Comparison of ENCODE assay signal across 8 mouse cellular contexts in genomic region chr2:155382332-155382700, GRCm38 (mm10). TPM values are rescaled to one million over a fixed set of nuclear protein-coding genes. Genes with fewer than 3 reads are reported as not detected.
DNase-seq lines count a peak whose midpoint lies in the region; ATAC-seq and TF ChIP-seq lines count a peak whose summit lies in the region.

No protein-coding gene starts in this region.

- no peaks in the 10 kb centered on the region for H3K27me3 ChIP-seq in cerebellum, adult 2 months (ENCODE audit: control insufficient read depth, insufficient read depth, low read length)
- no peaks in the 10 kb centered on the region; the same call in 1 of the 2 replicates for H3K27me3 ChIP-seq in testis, adult 2 months (ENCODE audit: control insufficient read depth, insufficient read depth, low read length)
- H3K27me3 ChIP-seq in liver, embryonic 11.5 days (replicated peaks; ENCODE audit: control insufficient read depth, insufficient read depth, low read length): peaks cover 18% of the 10 kb centered on the region

- no peaks in the 10 kb centered on the region for H3K9me3 ChIP-seq in liver, embryonic 11.5 days (ENCODE audit: control insufficient read depth, low read length)

- H3K27ac ChIP-seq in cerebellum, adult 2 months (ENCODE audit: insufficient read depth, low read length): peak overlapping the region; percentile 98
- H3K27ac ChIP-seq in testis, adult 2 months (ENCODE audit: control insufficient read depth, insufficient read depth, low read depth, low read length): peak overlapping the region; percentile 97
- no peak overlapping the region for H3K27ac ChIP-seq in liver, embryonic 11.5 days (ENCODE audit: low read depth, low read length)

- H3K4me2 ChIP-seq in liver, embryonic 11.5 days: peak overlapping the region; percentile 94

- peak overlapping the region; percentile 95 for H3K4me3 ChIP-seq in cerebellum, adult 2 months (replicated peaks; ENCODE audit: insufficient read depth, low read depth, low read length)
- H3K4me3 ChIP-seq in testis, adult 2 months (ENCODE audit: control insufficient read depth, low read depth, low read length): peak overlapping the region; percentile 97
- H3K4me3 ChIP-seq in liver, embryonic 11.5 days (ENCODE audit: low read depth, low read length): peak overlapping the region; percentile 83

- ATAC-seq in liver, embryonic 11.5 days (replicated peaks; ENCODE audit: low FRiP score): peak; percentile 10; the same call in 1 of the 2 replicates
- ATAC-seq in monocyte, adult 5-6 weeks (replicated peaks; ENCODE audit: insufficient number of reproducible peaks, low FRiP score, low TSS enrichment, poor library complexity, severe bottlenecking): no peak

- DNase-seq in cerebellum, adult 2 months: no peak
- DNase-seq in cerebellum, adult 11-12 months: no peak
- DNase-seq in testis, postnatal 10 days (ENCODE audit: low spot score): no peak
- DNase-seq in liver, embryonic 11.5 days (ENCODE audit: low spot score): no peak
- DNase-seq in adrenal gland, postnatal 36 days: no peak
- DNase-seq in gastrocnemius, postnatal 10 days: no peak

- WGBS in cerebellum, adult 2 months: 11% methylated on average over 6 of the region's 6 CpGs
- 29% methylated on average over 6 of the region's 6 CpGs for WGBS in liver, embryonic 11.5 days

- H3K36me3 ChIP-seq in testis, adult 2 months (ENCODE audit: control insufficient read depth, insufficient read depth, low read length): no peaks in the 10 kb centered on the region
- no peaks in the 10 kb centered on the region for H3K36me3 ChIP-seq in liver, embryonic 11.5 days (ENCODE audit: control insufficient read depth, insufficient read depth, low read length)

- TF ChIP-seq CTCF in cerebellum, adult 2 months (IDR thresholded peaks at IDR 0.05; ENCODE audit: borderline replicate concordance, insufficient read depth, low read depth, low read length): no peak
- TF ChIP-seq CTCF in testis, adult 2 months (IDR thresholded peaks at IDR 0.05; ENCODE audit: control insufficient read depth, insufficient read depth, insufficient replicate concordance, low read depth, low read length): no peak

- no peak for TF ChIP-seq POLR2A in cerebellum, adult 2 months (IDR thresholded peaks at IDR 0.05; ENCODE audit: borderline replicate concordance, insufficient read depth, low read length)
- TF ChIP-seq POLR2A in testis, adult 2 months (IDR thresholded peaks at IDR 0.05; ENCODE audit: control insufficient read depth, low read depth, low read length): no peak

- no peak overlapping the region; the same call in 1 of the 2 replicates for H3K9ac ChIP-seq in liver, embryonic 11.5 days (ENCODE audit: low read depth, low read length)

- peaks cover 25% of the 10 kb centered on the region for H3K4me1 ChIP-seq in cerebellum, adult 2 months (ENCODE audit: control insufficient read depth, insufficient read depth, low read length)
- peaks cover 7% of the 10 kb centered on the region for H3K4me1 ChIP-seq in testis, adult 2 months (ENCODE audit: control insufficient read depth, insufficient read depth, low read length)
- H3K4me1 ChIP-seq in liver, embryonic 11.5 days (replicated peaks; ENCODE audit: control insufficient read depth, insufficient read depth, low read length): peaks cover 3% of the 10 kb centered on the region; the same call in 1 of the 2 replicates

RNA-seq across cellular contexts. Expression of gene Trp53inp2, which starts 1.5 kb away (rescaled TPM):
- 195 and 211 TPM in 2 replicates for polyA plus RNA-seq in cerebellum, adult 2 months (2012; rRNA removed)
- 163 and 176 TPM in 2 replicates for polyA plus RNA-seq in testis, adult 2 months (2012; rRNA removed)
- polyA plus RNA-seq in liver, embryonic 11.5 days (2014; fragmentation: Nextera tagmentation; extraction: Ambion mirVana): 6.6 and 7.0 TPM in 2 replicates
- 100 to 1,000 TPM; 283 to 299 TPM for total RNA-seq in adrenal gland, postnatal 36 days (2021)
- 100 to 1,000 TPM; 215 to 242 TPM for total RNA-seq in gastrocnemius, postnatal 10 days (2021)
- 17.6 to 83.5 TPM (median 20.0 TPM) in 3 replicates for total RNA-seq in monocyte, adult 5-6 weeks (2017)

RNA-seq across cellular contexts. Expression of gene Pigu, which starts 25.1 kb away (rescaled TPM):
- 38.3 TPM in 2 replicates for polyA plus RNA-seq in cerebellum, adult 2 months (2012; rRNA removed)
- polyA plus RNA-seq in testis, adult 2 months (2012; rRNA removed): 26.0 and 36.9 TPM in 2 replicates
- 51.7 and 51.9 TPM in 2 replicates for polyA plus RNA-seq in liver, embryonic 11.5 days (2014; fragmentation: Nextera tagmentation; extraction: Ambion mirVana)
- 10 to 100 TPM; 34.4 to 40.9 TPM for total RNA-seq in adrenal gland, postnatal 36 days (2021)
- total RNA-seq in gastrocnemius, postnatal 10 days (2021): 10 to 100 TPM; 27.1 to 27.5 TPM
- 11.6 to 23.2 TPM (median 12.3 TPM) in 3 replicates for total RNA-seq in monocyte, adult 5-6 weeks (2017)
